Comparison of ENCODE assay signal across 10 mouse cellular contexts in genomic region chr1:57095361-57096247, GRCm38 (mm10).
DNase-seq lines count a peak whose midpoint lies in the region; ATAC-seq lines count a peak whose summit lies in the region.
"Had no signal": no experiment of that assay in that cellular context is flagged by ENCODE, and none has a peak within 500 bp of the region (broad histone marks: within the 10 kb centered on the region; RNA-seq: fewer than 3 reads in every experiment).

No protein-coding gene starts in this region.

- H3K27ac ChIP-seq in kidney, embryonic 15.5 days = no peak overlapping the region
- H3K27ac ChIP-seq in kidney, embryonic 14.5 days (ENCODE audit: low read depth, low read length) = no peak overlapping the region
- H3K27ac ChIP-seq: liver, embryonic 13.5 days; neural tube, embryonic 12.5 days had no signal

- peak; percentile 27 for DNase-seq in Muller cell, postnatal 12 days (ENCODE audit: inconsistent ontology term)
- DNase-seq in embryo, embryonic 11 days = peak; percentile 54
- DNase-seq in layer of hippocampus, postnatal 36 days = peak; percentile 36 to 56
- DNase-seq in cerebellum, adult 11 months = no peak
- DNase-seq in left cerebral cortex, adult 18-20 months (ENCODE audit: low spot score in 2 of 2) = no peak
- no peak for DNase-seq in adrenal gland, postnatal 36 days
- DNase-seq: liver, embryonic 13.5 days had no signal

- H3K36me3 ChIP-seq in kidney, embryonic 15.5 days = no peaks in the 10 kb centered on the region
- no peaks in the 10 kb centered on the region for H3K36me3 ChIP-seq in kidney, embryonic 14.5 days (ENCODE audit: control insufficient read depth, insufficient read depth, low read length)
- H3K36me3 ChIP-seq: liver, embryonic 13.5 days; neural tube, embryonic 12.5 days had no signal

- H3K4me2 ChIP-seq in kidney, embryonic 15.5 days = no peak overlapping the region
- H3K4me2 ChIP-seq in kidney, embryonic 14.5 days (replicated peaks; ENCODE audit: low read depth, low read length) = no peak overlapping the region
- H3K4me2 ChIP-seq: liver, embryonic 13.5 days; neural tube, embryonic 12.5 days had no signal

- H3K9me3 ChIP-seq in kidney, embryonic 15.5 days (replicated peaks) = no peaks in the 10 kb centered on the region
- H3K9me3 ChIP-seq in kidney, embryonic 14.5 days (ENCODE audit: control insufficient read depth, low read length) = no peaks in the 10 kb centered on the region
- H3K9me3 ChIP-seq: liver, embryonic 13.5 days; neural tube, embryonic 12.5 days had no signal

- H3K27me3 ChIP-seq in kidney, embryonic 15.5 days = no peaks in the 10 kb centered on the region
- H3K27me3 ChIP-seq in kidney, embryonic 14.5 days (ENCODE audit: control insufficient read depth, insufficient read depth, low read length) = no peaks in the 10 kb centered on the region
- H3K27me3 ChIP-seq: liver, embryonic 13.5 days; neural tube, embryonic 12.5 days had no signal

- 69% methylated on average over 18 of the region's 18 CpGs for WGBS in kidney, embryonic 15.5 days
- 71% methylated on average over 18 of the region's 18 CpGs for WGBS in kidney, embryonic 14.5 days

- 0 out of 2 replicates have a peak, but pooled peaks have one; percentile 49 for ATAC-seq in kidney, embryonic 15.5 days (replicated peaks; ENCODE audit: low FRiP score)
- no peak for ATAC-seq in kidney, embryonic 14.5 days (ENCODE audit: low FRiP score, low TSS enrichment)

- H3K4me3 ChIP-seq in kidney, embryonic 15.5 days (replicated peaks) = no peak overlapping the region
- no peak overlapping the region for H3K4me3 ChIP-seq in kidney, embryonic 14.5 days (ENCODE audit: low read length)
- H3K4me3 ChIP-seq: liver, embryonic 13.5 days; neural tube, embryonic 12.5 days had no signal

- no peaks in the 10 kb centered on the region for H3K4me1 ChIP-seq in kidney, embryonic 15.5 days
- no peaks in the 10 kb centered on the region for H3K4me1 ChIP-seq in kidney, embryonic 14.5 days (ENCODE audit: control insufficient read depth, insufficient read depth, low read length)
- H3K4me1 ChIP-seq: liver, embryonic 13.5 days had no signal

- no peak overlapping the region for H3K9ac ChIP-seq in kidney, embryonic 15.5 days
- H3K9ac ChIP-seq in kidney, embryonic 14.5 days (ENCODE audit: low read depth, low read length) = no peak overlapping the region
- H3K9ac ChIP-seq: liver, embryonic 13.5 days; neural tube, embryonic 12.5 days had no signal

Comparison
In these comparisons a context has a peak if more than half of its experiments do, and no peak if none do; other contexts are left out.
1. DNase-seq: peak in Muller cell, postnatal 12 days (single experiment), embryo, embryonic 11 days (single experiment) and layer of hippocampus, postnatal 36 days (2 of 2); none in cerebellum, adult 11 months (single experiment), left cerebral cortex, adult 18-20 months (0 of 2) and adrenal gland, postnatal 36 days (0 of 2).